Mouse (Mus musculus): Measurements from ENCODE around the gene Tmem145. TPM values are rescaled to one million over a fixed set of nuclear protein-coding genes. Genes with fewer than 3 reads are reported as not detected.
"Not testable (repeated sequence)": the region's sequence is repeated elsewhere in the genome, so short reads cannot be mapped to it uniquely, and the experiment has no call there.

Gene Tmem145
- not detected in 2 replicates for total RNA-seq (2014; fragmentation: Nextera tagmentation)
- total RNA-seq (2017): not detected in 2 replicates

- ATAC-seq (replicated peaks; ENCODE audit: poor library complexity, severe bottlenecking): peak; percentile 94
These were observed at the start of gene Tmem145 for GRCm38 (mm10) chr7:25305956-25306613. TSS of gene Tmem145 (plus strand) at chr7:25306106.

DNA sequence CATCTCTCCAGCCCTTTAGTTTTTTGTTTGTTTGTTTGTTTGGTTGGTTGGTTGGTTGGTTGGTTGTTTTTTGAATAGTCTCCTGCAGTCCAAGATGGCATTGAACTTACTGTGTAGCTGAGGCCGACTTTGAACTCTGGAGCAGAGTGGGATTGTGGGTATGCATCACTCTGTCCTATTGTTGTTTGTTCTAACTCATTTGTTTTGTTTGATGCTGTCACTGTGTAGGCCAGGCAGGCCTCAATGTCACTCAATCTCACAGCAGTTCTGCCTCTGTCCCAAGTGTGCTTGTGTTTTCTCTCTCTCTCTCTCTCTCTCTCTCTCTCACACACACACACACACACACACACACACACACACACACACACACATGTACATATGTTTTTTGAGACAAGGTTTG, 44.0 kb upstream of the Tmem145 start:
- no peak for ATAC-seq (replicated peaks; ENCODE audit: poor library complexity, severe bottlenecking)

DNA sequence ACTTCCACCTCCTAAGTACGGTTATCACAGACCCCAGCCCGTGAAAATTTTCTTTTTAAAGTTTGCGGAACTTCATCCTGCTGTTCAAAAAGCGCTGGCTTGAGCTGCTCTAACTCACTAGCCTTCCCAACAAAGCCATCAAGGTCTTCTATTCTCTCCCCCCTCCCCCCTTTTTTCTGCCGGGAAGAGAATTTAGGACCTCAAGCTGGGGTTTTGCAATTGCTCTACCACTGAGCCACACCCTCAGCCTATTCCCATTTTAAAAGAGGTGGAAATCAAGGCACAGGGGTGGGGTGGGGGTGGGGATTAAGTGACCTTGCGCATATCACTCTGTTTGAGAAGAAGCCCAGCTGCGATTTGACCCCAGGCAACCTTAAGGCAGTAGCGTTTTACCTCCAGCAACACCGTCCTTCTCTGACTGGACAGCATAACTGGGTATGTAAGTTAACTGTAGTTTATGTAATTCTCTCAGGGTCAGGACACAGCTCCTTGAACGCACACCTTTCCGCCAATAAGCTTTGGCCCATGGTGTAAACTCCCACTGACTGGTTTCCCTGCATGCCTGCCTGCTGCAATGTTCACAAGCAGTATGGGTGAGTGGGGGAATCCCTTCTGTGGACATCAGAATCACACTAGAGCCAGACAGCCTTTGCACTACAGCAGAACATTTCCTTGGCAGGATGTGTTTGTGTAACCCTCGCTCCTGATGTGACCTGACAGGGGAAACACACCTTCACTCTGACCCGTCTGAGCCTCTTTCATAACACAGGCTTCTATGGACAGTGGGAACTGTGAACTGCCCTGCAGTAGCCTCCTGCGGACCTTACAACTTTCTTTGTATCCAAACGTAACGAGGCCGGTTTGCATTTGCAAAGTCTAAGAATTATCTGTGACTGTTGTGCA, 41.7 kb upstream of the Tmem145 start:
- no peak for ATAC-seq (replicated peaks; ENCODE audit: poor library complexity, severe bottlenecking)

DNA sequence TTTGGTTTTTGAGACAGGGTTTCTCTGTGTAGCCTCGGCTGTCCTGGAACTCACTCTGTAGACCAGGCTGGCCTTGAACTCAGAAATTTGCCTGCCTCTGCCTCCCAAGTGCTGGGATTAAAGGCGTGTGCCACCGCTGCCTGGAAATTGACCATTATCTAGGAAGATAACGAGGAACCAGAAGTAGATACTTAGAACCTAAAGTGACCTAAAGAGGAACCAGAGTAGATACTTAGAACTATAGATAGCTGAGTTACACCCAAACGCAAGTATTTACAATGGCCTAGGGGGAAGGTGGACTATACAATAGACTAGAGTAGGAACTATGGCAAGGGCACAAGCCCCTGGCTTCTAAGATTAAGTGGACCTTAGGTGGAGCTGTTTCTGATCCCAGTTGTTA, 40.2 kb upstream of the Tmem145 start:
- ATAC-seq (replicated peaks; ENCODE audit: poor library complexity, severe bottlenecking): not testable (repeated sequence)

- no peak for ATAC-seq (replicated peaks; ENCODE audit: poor library complexity, severe bottlenecking)
These were observed 39.5 kb upstream of the Tmem145 start for GRCm38 (mm10) chr7:25266180-25266962.

- peak; percentile 69 for ATAC-seq (replicated peaks; ENCODE audit: poor library complexity, severe bottlenecking)
These were observed 38.6 kb upstream of the Tmem145 start, which contains the start of gene Cic for GRCm38 (mm10) chr7:25267301-25267750. TSS of gene Cic (plus strand) at chr7:25267704.

DNA sequence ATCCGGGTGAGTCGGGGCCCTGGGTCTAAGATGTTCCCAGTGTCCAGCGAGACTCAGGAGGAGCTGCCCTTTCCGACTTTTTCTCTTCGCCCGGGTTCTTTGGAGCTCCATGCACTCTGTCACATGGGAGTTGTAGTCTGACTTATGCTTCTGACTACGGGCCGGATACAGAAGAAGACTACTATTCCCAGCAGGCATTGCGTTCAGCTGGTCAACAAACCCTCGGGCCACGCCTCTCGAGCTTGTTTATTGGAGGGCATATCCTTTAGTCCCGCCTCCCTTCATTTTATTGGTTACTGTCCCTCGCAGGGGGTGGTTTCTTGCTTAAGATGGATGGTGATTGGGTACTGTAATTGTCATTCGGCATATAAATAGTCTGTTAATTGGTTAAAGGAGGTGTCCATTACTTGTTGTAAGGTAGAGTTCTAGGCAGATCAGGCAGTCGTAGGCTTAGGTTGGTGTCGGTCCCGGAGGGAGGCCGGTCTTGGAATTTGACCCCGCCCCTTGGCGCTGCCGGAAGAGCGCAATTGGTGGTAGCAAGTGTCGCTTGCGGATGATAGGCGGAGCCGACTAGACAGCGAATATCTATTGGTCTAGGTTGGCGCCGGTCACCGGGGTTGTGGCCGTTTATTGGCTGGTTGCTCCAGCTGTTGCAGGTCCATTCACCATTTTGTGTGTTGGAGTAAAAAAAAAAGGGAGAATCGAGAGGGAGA, 38.0 kb upstream of the Tmem145 start:
- ATAC-seq (replicated peaks; ENCODE audit: poor library complexity, severe bottlenecking): peak; percentile 65

- ATAC-seq (replicated peaks; ENCODE audit: poor library complexity, severe bottlenecking): no peak
These were observed 37.3 kb upstream of the Tmem145 start for GRCm38 (mm10) chr7:25268588-25268987.

- no peak for ATAC-seq (replicated peaks; ENCODE audit: poor library complexity, severe bottlenecking)
These were observed 36.9 kb upstream of the Tmem145 start for GRCm38 (mm10) chr7:25269029-25269428.

GRCm38 (mm10) chr7:25269545-25270271, 36.2 kb upstream of the Tmem145 start:
- ATAC-seq (replicated peaks; ENCODE audit: poor library complexity, severe bottlenecking): peak; percentile 5

- ATAC-seq (replicated peaks; ENCODE audit: poor library complexity, severe bottlenecking): no peak
These were observed 35.0 kb upstream of the Tmem145 start for GRCm38 (mm10) chr7:25270652-25271633.

- no peak for ATAC-seq (replicated peaks; ENCODE audit: poor library complexity, severe bottlenecking)
These were observed 34.1 kb upstream of the Tmem145 start for GRCm38 (mm10) chr7:25271651-25272444.

- no peak for ATAC-seq (replicated peaks; ENCODE audit: poor library complexity, severe bottlenecking)
These were observed 33.3 kb upstream of the Tmem145 start for GRCm38 (mm10) chr7:25272445-25273258.

- no peak for ATAC-seq (replicated peaks; ENCODE audit: poor library complexity, severe bottlenecking)
These were observed 32.4 kb upstream of the Tmem145 start for GRCm38 (mm10) chr7:25273259-25274241.

GRCm38 (mm10) chr7:25274571-25274970, 31.3 kb upstream of the Tmem145 start:
- no peak for ATAC-seq (replicated peaks; ENCODE audit: poor library complexity, severe bottlenecking)

Measured in granulocyte monocyte progenitor cell, adult 5-6 weeks (primary cell).